In genomic region chr19:33252226-33252625, GRCm38 (mm10) we compare ENCODE assay signal across 21 mouse cellular contexts.
DNase-seq lines count a peak whose midpoint lies in the region; ATAC-seq lines count a peak whose summit lies in the region.
"Had no signal": no experiment of that assay in that cellular context is flagged by ENCODE, and none has a peak within 500 bp of the region (broad histone marks: within the 10 kb centered on the region; RNA-seq: fewer than 3 reads in every experiment).

No protein-coding gene starts in this region.

- no peak overlapping the region for H3K4me3 ChIP-seq in midbrain, embryonic 11.5 days (ENCODE audit: low read depth, low read length)
- no peak overlapping the region for H3K4me3 ChIP-seq in midbrain, embryonic 16.5 days (ENCODE audit: low read depth, low read length)
- H3K4me3 ChIP-seq: embryonic facial prominence, embryonic 12.5 days; heart, adult 2 months; hindbrain, embryonic 10.5 days; neural tube, embryonic 12.5 days had no signal

- H3K9me3 ChIP-seq in midbrain, embryonic 11.5 days (ENCODE audit: control insufficient read depth, low read length) = no peaks in the 10 kb centered on the region
- no peaks in the 10 kb centered on the region for H3K9me3 ChIP-seq in midbrain, embryonic 16.5 days (replicated peaks; ENCODE audit: control insufficient read depth, low read length, poor library complexity, severe bottlenecking)
- H3K9me3 ChIP-seq: embryonic facial prominence, embryonic 12.5 days; hindbrain, embryonic 10.5 days; neural tube, embryonic 12.5 days had no signal

- no peak overlapping the region for H3K9ac ChIP-seq in midbrain, embryonic 11.5 days (ENCODE audit: low read length)
- no peak overlapping the region for H3K9ac ChIP-seq in midbrain, embryonic 16.5 days (ENCODE audit: low read depth, low read length)
- H3K9ac ChIP-seq: embryonic facial prominence, embryonic 12.5 days; liver, postnatal 0 days; neural tube, embryonic 12.5 days had no signal

- H3K27ac ChIP-seq in midbrain, embryonic 11.5 days (ENCODE audit: low read depth, low read length) = no peak overlapping the region
- H3K27ac ChIP-seq in midbrain, embryonic 16.5 days (ENCODE audit: low read length) = no peak overlapping the region
- H3K27ac ChIP-seq: embryonic facial prominence, embryonic 12.5 days; heart, adult 2 months; hindbrain, embryonic 10.5 days; neural tube, embryonic 12.5 days had no signal

- DNase-seq in frontal cortex, postnatal 25 days (ENCODE audit: low spot score in 2 of 2) = no peak
- DNase-seq in midbrain, embryonic 11.5 days (ENCODE audit: low spot score, missing footprints) = peak; percentile 33
- peak; percentile 6 to 15 for DNase-seq in layer of hippocampus, postnatal 36 days
- DNase-seq in telencephalon, adult 2 months (ENCODE audit: low read depth, low spot score) = peak; percentile 78
- DNase-seq: adrenal gland, postnatal 14 days; B cell, adult 2 months; cerebellum, adult 8-10 months; gastrocnemius, postnatal 14 days; heart, adult 2 months; kidney, adult 8-10 months; liver; liver, postnatal 0 days; lung, postnatal 36 days; thymus, adult 18-20 months had no signal

- ATAC-seq in frontal cortex, adult (ENCODE audit: low TSS enrichment) = peak; percentile 89
- ATAC-seq in midbrain, embryonic 11.5 days (ENCODE audit: low FRiP score) = no peak
- no peak for ATAC-seq in midbrain, embryonic 16.5 days
- ATAC-seq in erythroblast, adult 5-6 weeks (replicated peaks; ENCODE audit: low FRiP score, poor library complexity, severe bottlenecking) = no peak
- ATAC-seq: inflammation-experienced regulatory T-cells, adult 6 months; liver, postnatal 0 days had no signal

- H3K36me3 ChIP-seq in midbrain, embryonic 11.5 days (ENCODE audit: control insufficient read depth, insufficient read depth, low read length) = no peaks in the 10 kb centered on the region
- no peaks in the 10 kb centered on the region for H3K36me3 ChIP-seq in midbrain, embryonic 16.5 days (ENCODE audit: control insufficient read depth, insufficient read depth, low read length)
- H3K36me3 ChIP-seq: embryonic facial prominence, embryonic 12.5 days; hindbrain, embryonic 10.5 days; neural tube, embryonic 12.5 days had no signal

- no peaks in the 10 kb centered on the region for H3K4me1 ChIP-seq in midbrain, embryonic 11.5 days (ENCODE audit: control insufficient read depth, insufficient read depth, low read length)
- no peaks in the 10 kb centered on the region for H3K4me1 ChIP-seq in midbrain, embryonic 16.5 days (ENCODE audit: control insufficient read depth, insufficient read depth, low read length)
- H3K4me1 ChIP-seq: embryonic facial prominence, embryonic 12.5 days; hindbrain, embryonic 10.5 days; neural tube, embryonic 12.5 days had no signal

- no peak overlapping the region for H3K4me2 ChIP-seq in midbrain, embryonic 11.5 days
- no peak overlapping the region for H3K4me2 ChIP-seq in midbrain, embryonic 16.5 days (ENCODE audit: low read length)
- H3K4me2 ChIP-seq: embryonic facial prominence, embryonic 12.5 days; neural tube, embryonic 12.5 days had no signal

- 83% methylated on average over 5 of the region's 5 CpGs for WGBS in midbrain, embryonic 11.5 days
- 93% methylated on average over 5 of the region's 5 CpGs for WGBS in midbrain, embryonic 16.5 days

- H3K27me3 ChIP-seq in midbrain, embryonic 11.5 days (ENCODE audit: control insufficient read depth, insufficient read depth, low read length) = no peaks in the 10 kb centered on the region
- H3K27me3 ChIP-seq in midbrain, embryonic 16.5 days (ENCODE audit: control insufficient read depth, insufficient read depth, low read depth, low read length) = no peaks in the 10 kb centered on the region
- H3K27me3 ChIP-seq: embryonic facial prominence, embryonic 12.5 days; neural tube, embryonic 12.5 days had no signal

Comparison
In these comparisons a context has a peak if more than half of its experiments do, and no peak if none do; other contexts are left out.
1. DNase-seq: peak in midbrain, embryonic 11.5 days (single experiment), layer of hippocampus, postnatal 36 days (2 of 2) and telencephalon, adult 2 months (single experiment); none in frontal cortex, postnatal 25 days (0 of 2).